Mouse (Mus musculus) left cerebral cortex, adult 2 months (tissue): Measurements from ENCODE around the gene Zranb1. TPM values are rescaled to one million over a fixed set of nuclear protein-coding genes. Genes with fewer than 3 reads are reported as not detected.
A peak's percentile ranks its signal among the peaks of the same experiment; 100 is the strongest.

Experiments
- DNase-seq, 2 experiments: peaks; one replicate each; pipeline ENCODE4 v3.0.0; 2021 to 2022; ENCODE audit warnings: low spot score in 2 of 2, mixed read lengths in 1 of 2; ENCODE audit errors: extremely low spot score in 1 of 2
- H3K27ac ChIP-seq: fragments of 200-600 bp; 2 replicates; pipeline ENCODE4 v1.8.1; 2022
- H3K4me3 ChIP-seq: fragments of 200-600 bp; 2 replicates; pipeline ENCODE4 v1.8.1; 2022
- CTCF ChIP-seq: fragments of 200-600 bp; IDR thresholded peaks from 2 replicates; pipeline ENCODE4 v1.8.1; 2022; ENCODE audit warnings: antibody characterized with exemption, mild to moderate bottlenecking, moderate library complexity
- intact Hi-C: fragments of 180-260 bp; cut with DNase I; formaldehyde crosslinking; loops from one replicate; pipeline ENCODE4 v1.15.1; 2025
- total RNA-seq, 2 experiments: library from RNA; stranded (reverse); gene quantifications; 2 replicates each; pipeline ENCODE4 v1.2.3; 2021

Zranb1 gene
- total RNA-seq, 2 experiments from 2014 or later, result 43.3 to 47.2 TPM

DNA sequence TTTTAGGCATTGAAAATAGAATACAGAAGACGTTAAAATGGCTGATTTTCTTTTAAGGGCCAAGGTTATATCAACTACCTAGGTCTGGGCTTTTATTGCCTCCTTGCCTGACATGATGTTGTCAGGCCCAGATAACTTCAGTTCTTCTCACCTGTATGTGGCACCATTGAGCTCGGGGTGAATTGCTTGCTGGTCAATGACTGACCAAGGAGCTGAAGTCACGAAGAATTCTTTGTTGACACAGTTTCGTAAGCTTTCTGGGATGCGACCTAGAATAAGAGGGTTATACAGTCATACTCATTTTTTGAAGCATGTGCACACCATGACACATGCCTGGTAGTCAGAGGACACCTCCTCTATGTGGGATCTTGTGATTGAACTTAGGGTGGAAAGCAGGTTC is 58.9 kb downstream of the Zranb1 start:
- intact Hi-C loops, result no loop called here
- no peak overlapping the region for H3K4me3 ChIP-seq
- DNase-seq, result peak in 1 of 2 experiments; percentile 2
- no peak overlapping the region for H3K27ac ChIP-seq
- no peak for TF ChIP-seq CTCF

DNA sequence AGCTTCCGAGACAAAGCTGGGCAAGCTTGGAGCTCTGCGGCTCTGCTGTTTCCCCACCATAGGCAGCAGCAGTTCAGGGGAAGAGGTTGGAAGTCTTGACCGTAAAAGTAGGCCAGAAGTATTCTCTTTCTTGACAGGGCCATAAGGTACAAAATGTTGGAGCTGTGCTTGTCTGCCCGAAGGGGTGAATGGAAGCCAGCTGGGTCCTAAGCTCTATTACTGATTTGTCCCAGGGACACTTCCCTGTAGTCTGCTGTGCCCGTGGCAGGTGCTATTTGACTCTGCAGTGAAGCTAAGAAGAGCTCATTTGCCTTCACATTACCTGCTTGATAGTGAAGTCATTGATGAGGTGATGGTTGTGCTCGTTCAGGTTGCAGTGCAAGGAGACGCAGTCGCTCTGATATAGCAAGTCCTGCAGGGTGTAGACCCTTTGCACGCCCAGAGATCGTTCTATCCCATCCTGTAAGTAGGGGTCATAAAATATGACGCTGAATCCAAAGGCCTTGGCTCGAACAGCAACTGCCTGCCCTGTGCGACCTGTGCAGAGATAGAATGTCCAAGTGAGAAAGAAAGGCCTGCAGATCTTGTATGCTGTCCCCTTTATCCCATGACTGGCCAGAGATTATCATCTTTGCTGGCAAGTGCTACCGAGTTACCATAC is 60.4 kb downstream of the Zranb1 start:
- Histone ChIP-seq H3K27ac (no peak overlapping the region), H3K4me3 (no peak overlapping the region)
- DNase-seq, result no peak
- intact Hi-C loops, result no loop called here
- TF ChIP-seq CTCF, result no peak

DNA sequence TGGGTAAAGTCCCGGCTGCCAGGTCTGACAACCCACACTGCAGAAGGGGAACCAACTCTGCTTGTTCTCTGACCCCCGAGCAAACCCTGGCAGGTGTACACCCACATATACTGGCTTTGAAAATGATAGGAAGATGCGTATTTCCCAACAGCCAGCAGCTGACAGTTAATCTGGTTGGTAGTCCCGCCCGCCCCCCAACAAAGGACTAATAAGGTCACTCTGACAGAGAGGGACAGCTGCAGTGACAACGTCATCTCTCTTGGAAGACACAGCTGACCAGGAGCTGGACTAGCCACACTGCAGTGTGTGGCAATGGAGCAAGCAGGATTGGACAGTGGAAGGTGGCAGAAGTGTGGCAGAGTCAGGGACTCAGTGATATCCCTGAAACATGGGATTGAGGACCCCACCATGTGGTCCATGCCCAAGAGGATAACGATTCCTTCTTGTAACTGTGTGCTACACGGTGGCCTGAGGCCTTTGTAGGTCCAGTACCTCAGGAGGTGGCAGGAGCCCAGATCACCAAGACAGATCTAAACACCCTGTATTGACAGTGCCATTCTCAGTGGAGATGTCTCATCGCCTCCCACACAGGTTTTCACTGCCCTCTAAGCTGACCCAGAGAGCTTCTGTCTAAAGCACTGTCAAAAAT is 62.1 kb downstream of the Zranb1 start:
- intact Hi-C loops, result no loop called here
- H3K4me3 ChIP-seq, result no peak overlapping the region
- no peak for TF ChIP-seq CTCF
- DNase-seq, result no peak
- H3K27ac ChIP-seq, result no peak overlapping the region

DNA sequence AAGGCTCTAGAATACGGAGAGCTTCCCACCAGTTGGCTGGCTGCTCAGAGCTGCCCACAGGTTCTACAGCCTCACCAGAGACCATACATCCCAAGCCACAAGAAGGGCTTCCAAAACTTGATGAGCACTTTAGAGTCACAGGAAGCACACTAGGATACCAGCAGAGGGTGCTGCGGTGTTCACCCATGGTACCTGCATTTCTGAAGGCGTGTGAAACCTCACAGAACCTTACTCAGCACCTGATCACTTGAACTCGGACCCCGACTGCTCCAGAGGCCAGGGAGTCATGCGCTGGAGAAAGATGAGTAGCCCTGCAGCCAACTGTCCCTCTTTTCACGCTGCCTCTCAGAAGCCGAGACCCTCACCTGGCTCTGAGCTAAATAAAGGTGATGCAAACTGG is 63.2 kb downstream of the Zranb1 start:
- DNase-seq, result no peak
- intact Hi-C loops, result no loop called here
- H3K27ac ChIP-seq, result no peak overlapping the region
- H3K4me3 ChIP-seq, result no peak overlapping the region
- peak; percentile 46 for TF ChIP-seq CTCF

DNA sequence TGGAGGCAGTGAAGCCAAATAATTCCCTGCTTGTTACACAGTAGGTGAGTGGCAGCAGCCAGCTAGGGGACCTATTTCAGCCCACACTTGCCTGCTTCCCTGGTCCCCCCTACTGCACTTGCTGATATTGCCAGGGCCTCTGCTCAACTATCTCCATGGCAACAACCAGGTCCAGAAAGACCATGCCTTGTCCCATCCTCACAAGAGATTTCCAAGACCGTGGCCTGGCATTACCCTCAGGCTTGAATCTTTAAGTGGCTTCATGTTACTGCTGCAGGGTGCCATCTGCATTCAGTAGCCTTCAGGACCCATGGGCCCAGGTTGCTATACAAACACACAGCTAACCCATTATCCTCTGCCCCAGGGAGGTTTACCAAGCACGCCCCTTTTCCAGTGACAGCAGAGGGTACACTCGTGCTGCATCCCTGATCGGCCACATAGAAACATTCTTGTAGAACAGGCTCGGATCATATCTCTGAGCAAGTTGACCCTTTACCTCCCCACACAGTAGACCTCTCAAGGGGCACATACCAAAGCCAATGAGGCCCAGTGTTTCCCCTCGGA is 63.8 kb downstream of the Zranb1 start:
- intact Hi-C loops, result no loop called here
- no peak overlapping the region for H3K27ac ChIP-seq

GRCm38 (mm10) chr7:132996391-132996790 is 65.4 kb downstream of the Zranb1 start:
- intact Hi-C loops, result no loop called here
- Histone ChIP-seq H3K4me3 (no peak overlapping the region), H3K27ac (no peak overlapping the region)
- peak; percentile 65 for TF ChIP-seq CTCF
- DNase-seq, result peak in 1 of 2 experiments; percentile 41

More for the DNA sequence above, 63.8 kb downstream of the Zranb1 start:
- H3K4me3 ChIP-seq, result no peak overlapping the region
- DNase-seq, result no peak
- no peak for TF ChIP-seq CTCF

DNA sequence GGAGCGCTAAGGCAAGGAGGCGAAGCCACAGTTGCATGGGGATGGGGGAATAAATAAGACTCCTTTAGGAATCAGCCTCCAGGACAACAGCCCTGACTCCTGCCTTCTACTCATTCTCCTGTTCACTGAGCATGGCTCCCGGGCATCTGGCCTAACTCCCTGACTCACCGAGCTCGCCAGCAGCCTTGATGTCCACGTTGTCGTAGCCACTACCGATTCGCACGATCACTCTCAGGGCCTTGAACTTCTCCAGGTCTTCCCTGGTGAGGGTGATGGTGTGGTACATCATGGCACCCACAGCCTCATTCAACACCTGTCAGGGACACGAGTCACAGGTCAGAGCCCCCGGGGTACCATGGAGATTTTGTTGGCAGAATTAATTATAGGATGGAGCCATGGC is 67.7 kb downstream of the Zranb1 start:
- no peak for DNase-seq
- TF ChIP-seq CTCF, result no peak
- Histone ChIP-seq H3K27ac (no peak overlapping the region), H3K4me3 (no peak overlapping the region)
- intact Hi-C loops, result no loop called here

GRCm38 (mm10) chr7:132999061-132999460 is 68.1 kb downstream of the Zranb1 start:
- Histone ChIP-seq H3K27ac (no peak overlapping the region), H3K4me3 (no peak overlapping the region)
- TF ChIP-seq CTCF, result no peak
- intact Hi-C loops, result no loop called here
- no peak for DNase-seq

GRCm38 (mm10) chr7:133001388-133001787 is 70.4 kb downstream of the Zranb1 start:
- Histone ChIP-seq H3K4me3 (no peak overlapping the region), H3K27ac (no peak overlapping the region)
- intact Hi-C loops, result loop anchor here (5.0 kb wide), 2 partner anchors 69 to 344 kb away; partner anchors contain the start of gene Zranb1
- no peak for TF ChIP-seq CTCF
- DNase-seq, result no peak

DNA sequence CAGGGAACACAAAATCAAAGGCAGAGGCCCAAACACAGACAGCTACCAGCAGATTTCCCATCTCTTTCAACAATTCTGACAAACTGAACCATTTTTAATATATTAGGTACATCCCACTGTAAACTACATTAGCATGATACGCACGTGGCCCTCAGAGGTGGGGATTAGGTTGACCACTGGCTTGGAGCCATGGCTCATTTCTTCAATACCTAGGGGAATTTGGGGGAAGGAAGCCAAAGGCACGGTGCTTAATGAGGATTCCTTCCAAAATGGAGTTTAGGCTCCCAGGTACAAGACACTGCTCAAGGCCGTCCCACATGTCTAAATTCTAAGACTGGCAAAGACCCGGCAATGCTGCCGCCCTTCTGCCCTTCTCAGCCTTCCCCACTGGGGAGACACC is 71.3 kb downstream of the Zranb1 start:
- no peak overlapping the region for H3K27ac ChIP-seq
- TF ChIP-seq CTCF, result no peak
- no peak for DNase-seq
- intact Hi-C loops, result loop anchor here (2.0 to 5.0 kb wide), 3 partner anchors 70 to 345 kb away; partner anchors contain the start of gene Zranb1
- no peak overlapping the region for H3K4me3 ChIP-seq

DNA sequence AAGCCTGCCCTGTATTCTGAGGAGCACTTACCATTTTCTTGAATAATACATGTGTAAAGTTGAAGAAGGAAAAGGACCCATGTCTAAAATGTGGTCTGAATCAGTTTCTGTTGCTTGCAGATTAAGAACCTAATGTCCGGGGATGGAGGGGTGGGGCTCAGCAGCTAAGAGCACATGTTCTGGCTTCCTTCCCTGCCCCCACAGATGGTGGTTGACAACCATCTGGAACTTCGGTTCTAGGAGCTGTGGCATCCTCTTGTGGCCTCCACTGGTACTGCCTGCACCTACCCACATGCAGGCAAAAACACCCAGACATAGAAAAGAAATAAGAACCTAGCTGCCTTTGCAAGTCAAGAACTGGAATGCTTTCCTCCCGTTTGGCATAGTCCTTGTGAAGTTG is 72.5 kb downstream of the Zranb1 start:
- Histone ChIP-seq H3K4me3 (no peak overlapping the region), H3K27ac (no peak overlapping the region)
- peak; percentile 79 to 87 for DNase-seq
- intact Hi-C loops, result loop anchor here (2.0 to 5.0 kb wide), 3 partner anchors 71 to 346 kb away; partner anchors contain the start of gene Zranb1
- no peak; the same call in none of the 2 replicates for TF ChIP-seq CTCF

- no peak for DNase-seq
- H3K27ac ChIP-seq, result no peak overlapping the region
- TF ChIP-seq CTCF, result no peak
- no peak overlapping the region for H3K4me3 ChIP-seq
- intact Hi-C loops, result no loop called here
These were observed 74.8 kb downstream of the Zranb1 start for GRCm38 (mm10) chr7:133005772-133006171.
